Mouse (Mus musculus): ENCODE measurements around the gene Cfd. TPM values are rescaled to one million over a fixed set of nuclear protein-coding genes. Genes with fewer than 3 reads are reported as not detected.

The Cfd gene
- total RNA-seq, 2 experiments from 2014 or later: 47.6 to 86.0 TPM

GRCm38 (mm10) chr10:79914131-79914947 lies 23.7 kb downstream of the Cfd start:
- intact Hi-C loops (cut with DNase I): no loop called here

GRCm38 (mm10) chr10:79914948-79915596 lies 24.4 kb downstream of the Cfd start:
- intact Hi-C loops (cut with DNase I): no loop called here
- no peak for DNase-seq

More at GRCm38 (mm10) chr10:79914131-79914947, 23.7 kb downstream of the Cfd start:
- DNase-seq: no peak

- intact Hi-C loops (cut with DNase I): no loop called here
- DNase-seq: no peak
These were observed 25.4 kb downstream of the Cfd start for GRCm38 (mm10) chr10:79916081-79916480.

- DNase-seq: peak; percentile 82 to 84
- intact Hi-C loops (cut with DNase I): no loop called here
These were observed 26.3 kb downstream of the Cfd start, which contains the start of gene Kiss1r for GRCm38 (mm10) chr10:79916808-79917531. Kiss1r (plus strand) TSS chr10:79916971.

DNA sequence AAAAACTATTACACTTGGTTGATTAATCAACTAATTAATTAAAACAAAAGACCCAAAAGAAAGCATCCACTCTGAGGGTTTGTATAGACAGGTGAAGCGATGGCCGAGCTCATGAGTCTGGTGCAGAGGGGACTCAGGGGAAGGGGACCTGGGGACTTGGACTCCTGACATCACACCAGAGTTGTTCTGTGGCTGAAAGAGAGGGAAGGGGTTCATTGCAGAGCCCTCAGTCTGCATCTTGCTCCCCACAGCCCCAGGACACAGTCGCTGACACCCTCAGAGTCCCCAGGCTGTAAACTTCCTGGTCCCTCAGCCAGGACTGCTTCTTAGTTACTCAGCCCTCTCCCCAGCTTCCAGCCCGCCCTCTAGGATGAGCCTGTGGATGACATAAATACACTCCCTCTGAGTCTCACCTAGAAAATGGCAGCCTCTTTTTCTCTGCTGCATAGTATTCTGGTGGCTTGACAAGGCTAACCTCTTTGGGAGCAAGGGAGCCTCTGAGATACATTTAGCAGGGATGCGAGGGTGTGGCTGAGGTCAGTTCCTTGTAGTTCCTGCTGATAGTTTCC lies 27.0 kb downstream of the Cfd start:
- no peak for DNase-seq
- intact Hi-C loops (cut with DNase I): no loop called here

DNA sequence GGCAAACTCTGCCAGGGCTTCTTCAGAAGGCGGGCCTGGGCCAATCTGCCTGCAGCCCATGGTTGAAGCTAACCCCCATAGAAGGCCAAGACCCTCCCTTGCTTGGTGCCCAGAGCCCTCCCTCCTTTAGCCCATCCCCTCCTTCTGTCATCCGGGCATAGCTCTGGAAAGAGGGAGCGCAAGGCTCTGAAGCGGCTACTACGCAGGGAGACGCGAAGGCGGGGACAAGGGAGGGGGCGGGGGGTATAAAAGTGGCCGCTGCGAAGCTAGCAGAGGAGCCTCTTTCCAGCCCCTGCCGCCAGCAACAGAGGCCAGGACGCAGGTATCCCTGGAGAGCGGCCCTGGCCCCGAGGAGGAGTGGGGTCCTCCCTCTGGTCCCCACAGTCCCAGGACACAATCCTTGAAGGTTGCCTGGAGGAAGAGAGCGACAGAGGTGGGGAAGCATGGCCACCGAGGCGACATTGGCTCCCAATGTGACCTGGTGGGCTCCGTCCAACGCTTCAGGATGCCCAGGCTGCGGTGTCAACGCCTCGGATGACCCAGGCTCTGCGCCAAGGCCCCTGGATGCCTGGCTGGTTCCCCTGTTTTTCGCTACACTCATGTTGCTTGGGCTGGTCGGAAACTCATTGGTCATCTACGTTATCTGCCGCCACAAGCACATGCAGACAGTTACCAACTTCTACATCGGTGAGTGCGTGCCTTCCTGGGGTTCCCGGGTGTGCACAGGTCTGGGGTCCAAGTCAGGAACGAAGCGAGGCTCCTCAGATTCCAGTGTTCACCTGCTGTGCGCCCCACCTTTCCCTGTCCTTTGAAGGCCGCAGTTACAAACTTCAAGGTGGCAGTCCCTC lies 27.8 kb downstream of the Cfd start:
- intact Hi-C loops (cut with DNase I): no loop called here
- DNase-seq: no peak

DNA sequence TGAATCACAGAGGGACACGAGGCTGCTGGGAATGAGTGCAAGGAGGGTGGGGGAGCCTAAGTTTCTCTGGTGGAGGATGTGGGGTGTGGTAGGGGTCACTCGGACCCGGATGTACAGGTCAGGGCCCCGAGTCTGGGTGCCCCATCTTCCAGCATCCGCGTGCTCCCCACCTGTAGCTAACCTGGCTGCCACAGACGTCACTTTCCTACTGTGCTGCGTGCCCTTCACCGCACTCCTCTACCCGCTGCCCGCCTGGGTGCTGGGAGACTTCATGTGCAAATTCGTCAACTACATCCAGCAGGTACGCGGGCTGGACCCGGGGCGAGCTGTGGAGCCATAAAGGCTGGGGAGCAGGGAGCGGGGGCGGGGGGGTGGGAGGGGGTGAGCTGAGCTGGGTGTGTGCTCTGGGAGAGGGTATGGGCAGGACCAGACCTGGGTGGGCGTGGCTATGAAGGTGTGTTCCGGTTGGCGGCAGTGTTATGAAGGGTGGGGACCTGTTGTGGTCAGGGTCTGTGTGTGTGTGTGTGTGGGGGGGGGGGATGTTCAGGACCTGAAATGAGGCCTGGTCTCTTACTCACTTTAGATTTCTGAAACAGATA lies 28.7 kb downstream of the Cfd start:
- intact Hi-C loops (cut with DNase I): no loop called here
- DNase-seq: no peak

- DNase-seq: no peak
- intact Hi-C loops (cut with DNase I): no loop called here
These were observed 29.6 kb downstream of the Cfd start for GRCm38 (mm10) chr10:79920056-79920890.

DNA sequence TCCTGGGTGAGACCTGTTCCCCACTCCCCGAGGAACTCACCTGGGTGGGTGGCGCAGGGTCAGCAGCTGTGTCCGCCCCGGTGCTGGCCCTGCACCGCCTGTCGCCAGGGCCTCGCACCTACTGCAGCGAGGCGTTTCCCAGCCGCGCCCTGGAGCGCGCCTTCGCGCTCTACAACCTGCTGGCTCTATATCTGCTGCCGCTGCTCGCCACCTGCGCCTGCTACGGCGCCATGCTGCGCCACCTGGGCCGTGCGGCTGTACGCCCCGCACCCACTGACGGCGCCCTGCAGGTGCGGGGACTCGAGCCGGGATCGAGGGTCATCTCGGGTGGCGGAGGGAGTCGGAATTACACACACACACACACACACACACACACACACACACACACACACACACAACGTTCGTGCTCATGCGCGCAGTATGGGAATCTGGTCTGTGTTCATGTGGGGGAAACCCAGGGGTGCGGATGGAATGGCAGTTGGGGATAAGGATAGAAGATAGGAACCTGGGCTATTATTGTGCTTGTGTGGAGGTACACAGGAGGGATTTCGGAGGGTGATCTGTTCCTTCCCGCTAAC lies 30.4 kb downstream of the Cfd start, which contains the start of gene R3hdm4:
TSS of gene R3hdm4 (minus strand) at position 251 of the 578 bp plus-strand sequence.
- intact Hi-C loops (cut with DNase I): no loop called here
- no peak for DNase-seq

- no peak for DNase-seq
- intact Hi-C loops (cut with DNase I): no loop called here
These were observed 30.9 kb downstream of the Cfd start for GRCm38 (mm10) chr10:79921572-79921971.

DNA sequence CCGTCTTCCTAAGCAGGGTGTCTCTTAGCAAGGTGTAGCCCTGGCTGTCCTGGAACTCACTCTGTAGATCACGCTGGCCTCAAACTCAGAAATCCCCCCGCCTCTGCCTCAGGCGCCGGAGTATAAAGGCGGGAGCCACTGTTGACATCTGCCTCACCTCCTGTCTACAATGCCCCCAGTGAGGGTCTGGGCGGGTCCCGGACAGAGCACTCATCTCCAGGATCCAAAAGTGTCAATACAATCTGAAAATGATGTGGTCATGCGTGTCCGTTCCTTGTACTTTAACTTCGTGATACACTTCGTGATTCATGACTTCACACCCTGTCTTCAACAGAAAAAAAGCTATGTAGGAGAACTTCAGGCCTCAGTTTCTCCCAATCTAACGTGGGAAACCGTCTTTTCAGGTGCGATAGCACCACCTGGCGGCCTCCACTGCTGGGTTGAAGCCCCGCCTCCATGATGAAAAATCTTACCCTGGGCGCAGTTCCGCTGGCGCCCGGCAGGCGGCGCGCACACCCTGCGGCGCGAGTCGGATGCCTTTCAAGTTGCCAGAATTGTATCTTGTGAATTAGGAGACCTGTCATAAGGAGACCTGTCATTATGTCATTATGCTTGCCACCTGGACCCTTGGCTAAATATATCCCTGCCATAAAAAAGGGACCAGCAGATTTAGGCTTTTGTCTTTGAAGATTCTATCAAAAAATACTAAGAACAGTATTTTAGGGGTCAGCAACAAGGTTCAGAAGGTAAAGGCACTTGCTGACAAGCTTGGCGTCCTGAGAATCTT lies 34.5 kb downstream of the Cfd start:
- intact Hi-C loops (cut with DNase I): loop anchor here (1.0 kb wide), 2 partner anchors 33 kb away; no protein-coding TSS in a partner anchor
- peak; percentile 86 to 94 for DNase-seq

GRCm38 (mm10) chr10:79925785-79926490 lies 35.3 kb downstream of the Cfd start:
- intact Hi-C loops (cut with DNase I): loop anchor here (1.0 to 2.0 kb wide), 2 partner anchors 29 to 32 kb away; no protein-coding TSS in a partner anchor
- no peak for DNase-seq

DNA sequence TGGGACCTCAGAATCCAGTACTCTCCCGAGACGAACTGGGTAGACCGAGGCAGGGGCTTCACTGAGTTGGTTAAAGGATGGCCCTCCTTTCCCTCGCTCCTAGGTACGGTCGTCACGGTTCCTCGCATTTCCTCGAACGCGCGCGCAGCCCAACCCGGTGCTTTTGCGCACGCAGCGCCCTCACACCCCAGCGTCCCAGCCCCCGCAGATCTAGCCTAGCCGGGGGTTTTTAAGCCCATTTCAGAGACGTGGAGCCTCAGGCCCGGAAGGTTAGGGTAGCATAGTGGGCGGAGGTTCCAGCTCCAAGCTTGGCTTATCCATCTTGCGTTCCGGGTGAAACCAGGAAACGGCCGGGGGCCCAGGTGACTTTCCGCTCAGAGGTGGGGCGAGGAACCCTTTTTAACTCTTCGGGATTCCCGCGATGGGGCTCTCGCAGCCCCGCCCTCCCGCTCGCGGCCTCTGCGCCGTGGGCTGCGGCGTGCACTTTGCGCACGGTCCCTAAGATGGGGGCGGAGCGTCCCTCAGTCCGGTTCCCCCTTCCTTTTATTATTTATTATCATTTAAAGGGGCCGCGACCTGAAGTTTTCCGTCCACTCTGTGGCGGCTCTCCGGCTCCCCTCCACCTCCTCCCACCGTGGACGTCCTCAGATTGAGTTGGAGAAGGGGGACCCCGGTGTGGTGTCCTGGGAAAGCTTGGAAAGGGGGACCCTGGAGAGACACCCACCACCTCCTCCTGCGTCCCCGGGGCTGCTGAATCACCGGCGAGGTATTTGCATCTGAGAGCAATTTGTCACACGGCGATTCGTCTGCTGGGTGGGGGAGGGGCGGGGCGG lies 36.1 kb downstream of the Cfd start, which contains the start of gene Arid3a:
TSS of gene Arid3a (plus strand) at position 553 of the 833 bp plus-strand sequence.
- peak; percentile 77 to 83 for DNase-seq
- intact Hi-C loops (cut with DNase I): loop anchor here (2.0 kb wide), 1 partner anchor 28 kb away; no protein-coding TSS in a partner anchor

DNA sequence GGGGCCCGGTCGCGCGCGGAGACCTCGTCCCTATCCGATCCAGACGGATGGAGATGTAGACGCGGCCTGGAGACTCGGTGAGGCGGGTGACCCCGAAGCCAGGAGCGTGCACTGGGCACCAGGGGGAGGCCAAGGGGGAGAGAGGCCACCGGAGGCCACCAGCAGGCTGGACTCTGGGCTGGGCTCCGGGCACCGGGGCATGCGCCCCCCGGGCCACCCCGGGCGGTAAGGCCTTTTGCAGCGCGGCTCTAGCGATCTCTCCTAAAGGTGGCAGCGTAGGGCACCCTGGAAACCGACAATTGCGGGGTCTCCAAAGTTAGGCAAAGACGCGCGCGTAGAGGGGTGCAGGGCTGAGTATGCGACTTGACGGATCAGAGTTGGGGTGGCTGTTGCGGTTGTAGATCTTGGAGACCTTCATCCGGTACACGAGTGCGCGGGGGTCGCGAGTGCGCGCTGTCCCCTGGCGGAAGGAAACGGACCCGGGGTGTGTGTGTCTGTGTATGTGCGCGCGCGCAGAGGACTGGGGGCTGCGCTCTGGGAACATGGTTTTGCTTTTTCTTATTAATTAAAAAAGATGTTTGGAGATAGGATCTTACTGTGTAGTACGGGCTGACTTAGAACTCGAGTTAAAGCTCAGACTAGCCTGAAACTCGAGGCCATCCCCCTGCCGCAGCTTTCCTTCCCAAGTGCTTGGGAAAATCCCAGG lies 36.8 kb downstream of the Cfd start:
- DNase-seq: peak in 1 of 2 experiments; percentile 58
- intact Hi-C loops (cut with DNase I): loop anchor here (2.0 kb wide), 1 partner anchor 27 kb away; no protein-coding TSS in a partner anchor

All from gastrocnemius, postnatal 36 days (tissue).